Mouse (Mus musculus): Measurements from ENCODE around the gene Apbb1ip. TPM values are rescaled to one million over a fixed set of nuclear protein-coding genes. Genes with fewer than 3 reads are reported as not detected.

Apbb1ip gene
- total RNA-seq, 2 experiments from 2014 or later, result 3.9 to 4.0 TPM

Other genes with a start within 250 kb of the Apbb1ip start
- gene Gad2, start 151.9 kb upstream of the Apbb1ip start, total RNA-seq (2021), result under 1 TPM; 0.06 to 0.82 TPM
- gene Pdss1, start 121.4 kb downstream of the Apbb1ip start, total RNA-seq (2021), result 10 to 100 TPM; 15.7 to 16.6 TPM